Mouse (Mus musculus): ENCODE results near the gene Pgpep1l.
"Not testable (repeated sequence)": the region's sequence is repeated elsewhere in the genome, so short reads cannot be mapped to it uniquely, and the experiment has no call there.

The Pgpep1l gene

GRCm38 (mm10) chr7:68282304-68283132 lies 18.5 kb upstream of the Pgpep1l start:
- no peak for DNase-seq

GRCm38 (mm10) chr7:68281341-68281740 lies 17.3 kb upstream of the Pgpep1l start:
- no peak for DNase-seq

GRCm38 (mm10) chr7:68280352-68280869 lies 16.4 kb upstream of the Pgpep1l start:
- DNase-seq, result no peak

GRCm38 (mm10) chr7:68279481-68279880 lies 15.4 kb upstream of the Pgpep1l start:
- no peak for DNase-seq

GRCm38 (mm10) chr7:68278908-68279307 lies 14.9 kb upstream of the Pgpep1l start:
- no peak for DNase-seq

GRCm38 (mm10) chr7:68278385-68278784 lies 14.4 kb upstream of the Pgpep1l start:
- no peak for DNase-seq

- DNase-seq, result no peak
Measured at GRCm38 (mm10) chr7:68277897-68278270, 13.9 kb upstream of the Pgpep1l start.

GRCm38 (mm10) chr7:68277054-68277896 lies 13.2 kb upstream of the Pgpep1l start:
- DNase-seq, result peak; percentile 64

- DNase-seq, result peak; percentile 34
Measured at GRCm38 (mm10) chr7:68275838-68276731, 12.1 kb upstream of the Pgpep1l start.

- DNase-seq, result not testable (repeated sequence)
Measured at GRCm38 (mm10) chr7:68275445-68275837, 11.4 kb upstream of the Pgpep1l start.

- no peak for DNase-seq
Measured at GRCm38 (mm10) chr7:68274951-68275350, 10.9 kb upstream of the Pgpep1l start.

- no peak for DNase-seq
Measured at GRCm38 (mm10) chr7:68274218-68274617, 10.2 kb upstream of the Pgpep1l start.

GRCm38 (mm10) chr7:68273515-68273914 lies 9.5 kb upstream of the Pgpep1l start, which contains the start of gene Fam169b:
Gene Fam169b (plus strand): TSS chr7:68273839.
- no peak for DNase-seq

GRCm38 (mm10) chr7:68272607-68273006 lies 8.6 kb upstream of the Pgpep1l start:
- no peak for DNase-seq

- no peak for DNase-seq
Measured at GRCm38 (mm10) chr7:68271816-68272215, 7.8 kb upstream of the Pgpep1l start.

GRCm38 (mm10) chr7:68270551-68270950 lies 6.5 kb upstream of the Pgpep1l start:
- DNase-seq, result no peak

- DNase-seq, result peak; percentile 67
Measured at GRCm38 (mm10) chr7:68266691-68267090, 2.7 kb upstream of the Pgpep1l start.

GRCm38 (mm10) chr7:68265391-68265790 lies 1.4 kb upstream of the Pgpep1l start:
- DNase-seq, result no peak

- no peak for DNase-seq
Measured at GRCm38 (mm10) chr7:68264531-68264930, 498 bp upstream of the Pgpep1l start.

GRCm38 (mm10) chr7:68263346-68264027 lies 546 bp downstream of the Pgpep1l start:
- DNase-seq, result no peak

GRCm38 (mm10) chr7:68262612-68263200 lies 1.3 kb downstream of the Pgpep1l start:
- DNase-seq, result no peak
